Mouse (Mus musculus) ES-CJ7 (cell line): ENCODE data around the gene Slc43a1.
"Not testable (repeated sequence)": the region's sequence is repeated elsewhere in the genome, so short reads cannot be mapped to it uniquely, and the experiment has no call there.

Experiments
- DNase-seq: peaks from one replicate; pipeline ENCODE4 v3.0.0; 2011; ENCODE audit warnings: low read depth, low spot score

Gene Slc43a1

DNA sequence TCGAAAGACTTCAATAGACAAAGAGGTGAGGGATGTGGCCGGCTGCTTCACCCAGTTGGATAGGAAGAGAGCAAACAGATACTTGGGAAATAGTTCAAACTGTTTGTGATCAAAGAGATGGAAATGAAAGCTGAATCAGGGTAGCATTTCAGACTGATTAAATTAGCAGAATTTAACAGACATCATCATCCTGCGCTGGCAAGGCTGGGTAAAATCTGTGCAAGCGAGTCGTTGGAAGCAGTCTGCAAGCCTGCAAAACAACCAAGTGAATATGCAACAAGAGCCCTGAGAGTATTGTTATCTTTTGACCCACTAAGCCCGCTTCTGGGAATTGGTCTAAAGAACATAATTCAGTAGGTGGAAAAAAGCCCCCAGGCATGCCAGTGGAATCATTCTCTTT is 54.7 kb downstream of the Slc43a1 start:
- DNase-seq = no peak

DNA sequence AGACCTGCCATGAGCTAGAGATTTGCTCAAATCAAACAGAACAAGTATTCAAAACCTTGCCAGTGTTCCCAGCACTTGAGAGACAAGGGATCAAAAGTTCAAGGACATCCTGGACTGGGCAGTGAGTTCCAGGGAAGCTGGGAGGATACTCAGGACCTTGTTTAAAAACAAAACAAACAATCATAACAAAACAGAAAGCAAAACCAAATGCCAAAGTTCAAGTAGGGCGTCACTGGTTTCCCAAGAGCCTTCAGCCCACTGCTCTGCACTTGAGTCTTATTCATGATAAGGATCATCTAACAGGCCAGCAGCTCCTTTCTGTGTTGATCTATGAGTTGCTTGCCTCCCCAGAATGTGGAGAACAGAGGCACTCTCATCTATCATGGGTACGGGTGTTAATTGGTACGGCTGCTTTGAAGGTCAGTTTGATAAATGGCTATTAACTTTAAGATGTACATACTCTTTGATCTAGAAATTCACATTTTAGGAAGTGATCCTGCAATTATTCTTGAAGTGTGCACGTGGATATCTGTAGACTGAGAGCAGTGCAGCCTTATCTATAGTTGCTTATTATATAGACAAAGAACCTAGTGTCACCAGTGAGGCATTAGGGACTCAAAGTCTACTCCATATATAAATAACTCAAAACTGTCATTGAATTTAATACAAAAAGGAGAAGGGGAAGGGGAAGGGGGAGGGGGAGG is 57.0 kb downstream of the Slc43a1 start:
- no peak for DNase-seq

DNA sequence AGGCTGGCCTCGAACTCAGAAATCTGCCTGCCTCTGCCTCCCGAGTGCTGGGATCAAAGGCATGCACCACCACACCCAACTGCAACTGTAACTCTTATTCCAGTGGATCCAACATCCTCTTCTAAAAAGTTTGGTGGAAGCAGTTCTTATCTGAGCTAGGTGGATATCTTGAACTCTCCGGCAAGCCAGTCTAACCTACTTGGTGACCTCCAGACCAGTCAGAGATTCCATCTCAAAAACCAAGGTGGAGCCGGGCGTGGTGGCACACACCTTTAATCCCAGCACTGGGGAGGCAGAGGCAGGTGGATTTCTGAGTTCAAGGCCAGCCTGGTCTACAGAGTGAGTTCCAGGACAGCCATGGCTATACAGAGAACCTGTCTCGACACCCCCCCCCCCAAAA is 58.0 kb downstream of the Slc43a1 start:
- DNase-seq = not testable (repeated sequence)

DNA sequence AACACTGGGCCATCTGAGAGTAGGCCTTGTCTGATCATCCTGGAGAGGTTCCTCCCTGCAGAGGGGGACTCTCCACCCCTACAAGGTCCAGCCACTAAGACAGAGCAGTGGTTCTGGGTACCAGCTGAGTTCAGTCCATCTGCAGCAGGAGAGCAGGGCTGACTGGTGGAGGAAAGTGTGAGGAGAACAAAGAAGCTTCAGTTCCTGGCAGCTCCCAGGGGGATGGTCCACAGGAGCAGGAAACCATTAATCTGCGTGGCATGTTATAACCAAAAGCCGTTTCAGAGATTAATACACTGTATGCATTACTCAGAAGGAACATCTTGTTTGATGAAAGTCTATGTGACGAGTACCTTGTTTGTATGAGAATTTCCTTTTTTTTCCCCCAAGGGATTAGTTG is 74.1 kb downstream of the Slc43a1 start:
- DNase-seq = no peak
